Mouse (Mus musculus): ENCODE data around the gene Il1rl2. TPM values are rescaled to one million over a fixed set of nuclear protein-coding genes. Genes with fewer than 3 reads are reported as not detected.
A peak's percentile ranks its signal among the peaks of the same experiment; 100 is the strongest.

Gene Il1rl2
- polyA plus RNA-seq, 1 experiment = 3.0 TPM

GRCm38 (mm10) chr1:40311123-40311522, 13.3 kb upstream of the Il1rl2 start:
- Histone ChIP-seq H3K4me1 (ENCODE audit: control insufficient read depth, insufficient read depth, low read length) (no peaks in the 10 kb centered on the region; the same call in 1 of the 2 replicates), H3K27ac (ENCODE audit: control insufficient read depth, insufficient read depth, low read depth, low read length, poor library complexity) (no peak overlapping the region), H3K4me3 (replicated peaks; ENCODE audit: control insufficient read depth, low read depth, low read length) (no peak overlapping the region)
- 78% methylated on average over 3 of the region's 3 CpGs for WGBS
- TF ChIP-seq CTCF (IDR thresholded peaks at IDR 0.05; ENCODE audit: control insufficient read depth, insufficient read depth, low read length) (no peak), POLR2A (IDR thresholded peaks at IDR 0.05; ENCODE audit: borderline replicate concordance, control insufficient read depth, low read depth, low read length) (no peak)

GRCm38 (mm10) chr1:40311625-40312024, 12.8 kb upstream of the Il1rl2 start:
- TF ChIP-seq POLR2A (IDR thresholded peaks at IDR 0.05; ENCODE audit: borderline replicate concordance, control insufficient read depth, low read depth, low read length) (no peak), CTCF (IDR thresholded peaks at IDR 0.05; ENCODE audit: control insufficient read depth, insufficient read depth, low read length) (no peak)
- Histone ChIP-seq H3K4me3 (replicated peaks; ENCODE audit: control insufficient read depth, low read depth, low read length) (no peak overlapping the region), H3K27ac (ENCODE audit: control insufficient read depth, insufficient read depth, low read depth, low read length, poor library complexity) (no peak overlapping the region), H3K4me1 (ENCODE audit: control insufficient read depth, insufficient read depth, low read length) (no peaks in the 10 kb centered on the region; the same call in 1 of the 2 replicates)
- 70% methylated on average over 2 of the region's 2 CpGs for WGBS

GRCm38 (mm10) chr1:40314016-40314415, 10.4 kb upstream of the Il1rl2 start:
- no peaks in the 10 kb centered on the region; the same call in 1 of the 2 replicates for H3K4me1 ChIP-seq (ENCODE audit: control insufficient read depth, insufficient read depth, low read length)
- TF ChIP-seq POLR2A (IDR thresholded peaks at IDR 0.05; ENCODE audit: borderline replicate concordance, control insufficient read depth, low read depth, low read length) (no peak), CTCF (IDR thresholded peaks at IDR 0.05; ENCODE audit: control insufficient read depth, insufficient read depth, low read length) (no peak)
- 85% methylated on average over 12 of the region's 12 CpGs for WGBS
- no peak overlapping the region for H3K27ac ChIP-seq (ENCODE audit: control insufficient read depth, insufficient read depth, low read depth, low read length, poor library complexity)
- H3K4me3 ChIP-seq (replicated peaks; ENCODE audit: control insufficient read depth, low read depth, low read length) = no peak overlapping the region

GRCm38 (mm10) chr1:40317657-40318056, 6.8 kb upstream of the Il1rl2 start:
- WGBS = 94% methylated on average over 8 of the region's 8 CpGs
- Histone ChIP-seq H3K27ac (ENCODE audit: control insufficient read depth, insufficient read depth, low read depth, low read length, poor library complexity) (no peak overlapping the region), H3K4me1 (ENCODE audit: control insufficient read depth, insufficient read depth, low read length) (no peaks in the 10 kb centered on the region; the same call in 1 of the 2 replicates), H3K4me3 (replicated peaks; ENCODE audit: control insufficient read depth, low read depth, low read length) (no peak overlapping the region)
- TF ChIP-seq POLR2A (IDR thresholded peaks at IDR 0.05; ENCODE audit: borderline replicate concordance, control insufficient read depth, low read depth, low read length) = no peak
- no peak for TF ChIP-seq CTCF (IDR thresholded peaks at IDR 0.05; ENCODE audit: control insufficient read depth, insufficient read depth, low read length)

- TF ChIP-seq CTCF (IDR thresholded peaks at IDR 0.05; ENCODE audit: control insufficient read depth, insufficient read depth, low read length) (no peak), POLR2A (IDR thresholded peaks at IDR 0.05; ENCODE audit: borderline replicate concordance, control insufficient read depth, low read depth, low read length) (no peak)
- H3K4me1 ChIP-seq (ENCODE audit: control insufficient read depth, insufficient read depth, low read length) = peaks cover 5% of the 10 kb centered on the region
- H3K27ac ChIP-seq (ENCODE audit: control insufficient read depth, insufficient read depth, low read depth, low read length, poor library complexity) = no peak overlapping the region
- 22% methylated on average over 6 of the region's 6 CpGs for WGBS
- no peak overlapping the region for H3K4me3 ChIP-seq (replicated peaks; ENCODE audit: control insufficient read depth, low read depth, low read length)
These were observed 2.6 kb upstream of the Il1rl2 start for GRCm38 (mm10) chr1:40321824-40322223.

- no peak for TF ChIP-seq CTCF (IDR thresholded peaks at IDR 0.05; ENCODE audit: control insufficient read depth, insufficient read depth, low read length)
- no peak for TF ChIP-seq POLR2A (IDR thresholded peaks at IDR 0.05; ENCODE audit: borderline replicate concordance, control insufficient read depth, low read depth, low read length)
- Histone ChIP-seq H3K4me1 (ENCODE audit: control insufficient read depth, insufficient read depth, low read length) (peaks cover 5% of the 10 kb centered on the region), H3K27ac (ENCODE audit: control insufficient read depth, insufficient read depth, low read depth, low read length, poor library complexity) (no peak overlapping the region), H3K4me3 (replicated peaks; ENCODE audit: control insufficient read depth, low read depth, low read length) (no peak overlapping the region)
- 43% methylated on average over 3 of the region's 3 CpGs for WGBS
These were observed 1.9 kb upstream of the Il1rl2 start for GRCm38 (mm10) chr1:40322543-40322942.

GRCm38 (mm10) chr1:40324955-40325702, 719 bp downstream of the Il1rl2 start:
- TF ChIP-seq POLR2A (IDR thresholded peaks at IDR 0.05; ENCODE audit: borderline replicate concordance, control insufficient read depth, low read depth, low read length) (no peak), CTCF (IDR thresholded peaks at IDR 0.05; ENCODE audit: control insufficient read depth, insufficient read depth, low read length) (no peak)
- peak overlapping the region; percentile 68 for H3K4me3 ChIP-seq (replicated peaks; ENCODE audit: control insufficient read depth, low read depth, low read length)
- WGBS = 12% methylated on average over 22 of the region's 22 CpGs
- H3K27ac ChIP-seq (ENCODE audit: control insufficient read depth, insufficient read depth, low read depth, low read length, poor library complexity) = no peak overlapping the region
- peaks cover 5% of the 10 kb centered on the region for H3K4me1 ChIP-seq (ENCODE audit: control insufficient read depth, insufficient read depth, low read length)

GRCm38 (mm10) chr1:40325711-40326327, 1.4 kb downstream of the Il1rl2 start:
- Histone ChIP-seq H3K4me1 (ENCODE audit: control insufficient read depth, insufficient read depth, low read length) (peaks cover 7% of the 10 kb centered on the region), H3K4me3 (replicated peaks; ENCODE audit: control insufficient read depth, low read depth, low read length) (peak overlapping the region; percentile 36), H3K27ac (ENCODE audit: control insufficient read depth, insufficient read depth, low read depth, low read length, poor library complexity) (0 out of 2 replicates have a peak overlapping the region, but pooled peaks have one; percentile 20)
- TF ChIP-seq POLR2A (IDR thresholded peaks at IDR 0.05; ENCODE audit: borderline replicate concordance, control insufficient read depth, low read depth, low read length) = no peak
- no peak for TF ChIP-seq CTCF (IDR thresholded peaks at IDR 0.05; ENCODE audit: control insufficient read depth, insufficient read depth, low read length)
- WGBS = 76% methylated on average over 29 of the region's 29 CpGs

Data from bone marrow, adult 2 months (tissue).